Mouse (Mus musculus) liver, embryonic 13.5 days (tissue): Measurements from ENCODE around the gene Aox3. TPM values are rescaled to one million over a fixed set of nuclear protein-coding genes. Genes with fewer than 3 reads are reported as not detected.
A peak's percentile ranks its signal among the peaks of the same experiment; 100 is the strongest.

ENCODE experiments used
- ATAC-seq: fragments of 200-750 bp; cut with Nextera tagmentation; 2 replicates; pipeline ENCODE4 v1.8.0; 2017; ENCODE audit warnings: low read depth, mild to moderate bottlenecking, moderate number of reproducible peaks, moderate library complexity
- DNase-seq: peaks from one replicate; pipeline ENCODE4 v3.0.0; 2022
- H3K27ac ChIP-seq: fragments of 300-500 bp; sonication (generic); 2 replicates; pipeline ENCODE4 v1.5.1; 2015; ENCODE audit warnings: moderate library complexity, mild to moderate bottlenecking, inconsistent platforms
- H3K27me3 ChIP-seq: fragments of 300-500 bp; sonication (generic); 2 replicates; pipeline ENCODE4 v1.6.1; 2015; ENCODE audit warnings: mild to moderate bottlenecking, inconsistent platforms
- H3K36me3 ChIP-seq: fragments of 300-500 bp; sonication (generic); 2 replicates; pipeline ENCODE4 v1.6.1; 2015; ENCODE audit warnings: mild to moderate bottlenecking, inconsistent platforms
- H3K4me1 ChIP-seq: fragments of 300-500 bp; sonication (generic); replicated peaks from 2 replicates; pipeline ENCODE4 v1.6.1; 2015; ENCODE audit warnings: inconsistent platforms
- H3K4me2 ChIP-seq: fragments of 300-500 bp; sonication (generic); 2 replicates; pipeline ENCODE4 v1.6.1; 2015; ENCODE audit warnings: inconsistent platforms, mild to moderate bottlenecking, moderate library complexity
- H3K4me3 ChIP-seq: fragments of 300-500 bp; sonication (generic); replicated peaks from 2 replicates; pipeline ENCODE4 v1.5.1; 2015; ENCODE audit warnings: mild to moderate bottlenecking, inconsistent platforms
- H3K9ac ChIP-seq: fragments of 300-500 bp; sonication (generic); 2 replicates; pipeline ENCODE4 v1.6.1; 2015; ENCODE audit warnings: mild to moderate bottlenecking, inconsistent platforms
- H3K9me3 ChIP-seq: fragments of 300-500 bp; sonication (generic); replicated peaks from 2 replicates; pipeline ENCODE4 v1.6.1; 2016; ENCODE audit warnings: inconsistent platforms
- whole genome bisulfite sequencing: fragments of 180-500 bp; shearing (Covaris S2); methylation state at CpG from one replicate; pipeline ENCODE4 v1.1.7; 2015; ENCODE audit not compliant: insufficient replicate concordance; 5-methylcytosine and 5-hydroxymethylcytosine counted together
- polyA plus RNA-seq: library from polyadenylated mRNA; unstranded; fragments of >200 nt; fragmentation: Nextera tagmentation; extraction: Ambion mirVana; gene quantifications from 2 replicates; pipeline ENCODE4 v1.2.1, GENCODE M21; 2015

The Aox3 gene
- polyA plus RNA-seq, 1 experiment from 2014 or later, result 0.16 TPM

DNA sequence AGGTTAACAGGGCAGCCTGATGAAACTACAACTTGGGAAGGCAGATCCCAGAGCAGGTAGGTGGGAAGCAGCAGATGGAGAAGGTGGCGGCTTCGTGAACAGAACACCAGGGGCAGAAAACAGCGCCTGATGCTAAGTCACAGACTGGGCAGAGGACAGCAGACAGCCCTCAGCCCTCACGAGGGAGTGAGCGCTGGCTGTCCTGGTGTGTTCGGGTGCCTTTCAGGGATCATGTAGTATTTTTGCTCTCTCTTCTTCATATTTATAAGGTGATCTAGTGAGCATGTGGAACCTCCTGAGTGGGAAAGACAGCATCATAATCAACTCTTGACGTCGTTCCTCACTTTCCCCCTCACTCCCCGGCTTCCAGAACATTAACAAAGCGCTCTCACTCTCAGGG lies 33.1 kb downstream of the Aox3 start:
- H3K27ac ChIP-seq, result no peak overlapping the region

DNA sequence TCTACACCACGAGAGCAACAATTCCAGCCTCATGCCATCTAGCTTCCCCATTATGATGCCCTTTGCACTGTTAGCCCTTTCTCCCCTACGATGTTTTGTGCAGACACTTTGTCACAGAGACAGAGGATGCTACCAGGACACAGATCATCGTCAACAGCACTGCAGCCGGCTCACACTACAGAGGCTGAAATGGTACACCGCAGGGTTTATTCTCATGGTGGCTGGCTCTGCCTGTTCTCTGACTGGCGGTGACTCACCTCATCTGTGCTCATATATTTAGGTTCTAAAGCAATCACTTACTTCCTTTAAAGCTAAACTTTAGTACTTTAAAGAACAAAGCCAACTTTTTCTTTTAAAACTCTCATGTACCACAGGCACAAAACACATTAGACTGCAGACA lies 34.8 kb downstream of the Aox3 start:
- H3K4me1 ChIP-seq, result no peaks in the 10 kb centered on the region; the same call in 1 of the 2 replicates
- 66% methylated on average over 6 of the region's 6 CpGs for WGBS
- H3K27ac ChIP-seq, result no peak overlapping the region
- H3K9ac ChIP-seq, result no peak overlapping the region
- no peaks in the 10 kb centered on the region for H3K27me3 ChIP-seq
- no peak overlapping the region for H3K4me3 ChIP-seq
- no peak overlapping the region for H3K4me2 ChIP-seq
- H3K9me3 ChIP-seq, result no peaks in the 10 kb centered on the region
- DNase-seq (no peak), ATAC-seq (no peak)
- H3K36me3 ChIP-seq, result no peaks in the 10 kb centered on the region

More for the DNA sequence above, 33.1 kb downstream of the Aox3 start:
- ATAC-seq, result no peak
- H3K9ac ChIP-seq, result no peak overlapping the region
- no peaks in the 10 kb centered on the region for H3K9me3 ChIP-seq
- no peaks in the 10 kb centered on the region; the same call in 1 of the 2 replicates for H3K4me1 ChIP-seq
- DNase-seq, result no peak
- no peaks in the 10 kb centered on the region for H3K36me3 ChIP-seq
- H3K4me3 ChIP-seq, result no peak overlapping the region
- no peak overlapping the region for H3K4me2 ChIP-seq
- 81% methylated on average over 10 of the region's 10 CpGs for WGBS
- H3K27me3 ChIP-seq, result no peaks in the 10 kb centered on the region

- no peaks in the 10 kb centered on the region for H3K27me3 ChIP-seq
- no peak overlapping the region for H3K9ac ChIP-seq
- no peak overlapping the region for H3K27ac ChIP-seq
- 60% methylated on average over 8 of the region's 8 CpGs for WGBS
- DNase-seq (no peak), ATAC-seq (no peak)
- no peaks in the 10 kb centered on the region for H3K36me3 ChIP-seq
- no peak overlapping the region for H3K4me3 ChIP-seq
- H3K4me1 ChIP-seq, result no peaks in the 10 kb centered on the region
- H3K9me3 ChIP-seq, result no peaks in the 10 kb centered on the region
- no peak overlapping the region for H3K4me2 ChIP-seq
These were observed 39.3 kb downstream of the Aox3 start for GRCm38 (mm10) chr1:58152247-58152646.

DNA sequence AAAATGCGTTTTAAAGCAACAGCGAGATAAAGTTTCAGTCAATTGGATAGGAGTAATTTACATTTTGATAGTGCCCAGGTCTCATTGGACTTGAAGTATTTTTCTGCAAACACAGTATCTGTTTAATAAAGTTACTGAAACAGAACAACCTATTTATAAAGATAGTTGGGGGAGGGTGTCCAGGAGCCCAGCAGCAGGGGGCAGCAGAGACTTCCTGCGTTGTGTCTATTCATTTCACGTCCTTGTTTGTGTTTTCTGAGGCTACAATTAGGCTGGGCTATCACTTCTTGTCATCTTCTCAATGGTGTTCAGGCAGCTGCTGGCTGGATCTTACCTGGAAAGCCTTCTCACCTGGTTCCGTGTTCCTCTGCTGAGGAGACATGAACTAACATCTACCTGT lies 43.8 kb downstream of the Aox3 start:
- H3K27me3 ChIP-seq, result no peaks in the 10 kb centered on the region
- no peak for ATAC-seq
- no peaks in the 10 kb centered on the region for H3K36me3 ChIP-seq
- no peak overlapping the region for H3K4me2 ChIP-seq
- no peaks in the 10 kb centered on the region for H3K4me1 ChIP-seq
- WGBS, result 50% methylated on average over 5 of the region's 5 CpGs
- no peak overlapping the region for H3K9ac ChIP-seq
- no peak overlapping the region for H3K27ac ChIP-seq
- no peaks in the 10 kb centered on the region for H3K9me3 ChIP-seq
- H3K4me3 ChIP-seq, result no peak overlapping the region
- DNase-seq, result peak; percentile 4

DNA sequence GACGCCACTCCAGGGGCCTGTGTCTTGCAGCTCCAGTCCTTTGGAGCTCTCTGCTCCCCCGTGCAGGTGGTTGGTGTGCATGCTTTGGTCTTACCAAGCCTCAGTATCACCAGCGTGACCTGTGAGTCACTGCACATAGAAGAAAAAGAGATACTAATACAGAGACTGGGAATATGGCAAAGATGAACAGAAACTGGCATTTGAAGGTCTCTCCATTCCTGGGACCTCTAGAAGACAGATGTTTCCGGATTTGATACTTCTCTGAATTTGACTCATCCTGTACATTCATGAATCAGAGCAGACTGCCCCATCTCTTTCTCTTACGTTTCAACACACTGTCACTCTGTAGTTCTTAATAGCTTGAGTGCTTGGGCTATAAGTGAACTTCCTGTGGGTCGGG lies 57.0 kb downstream of the Aox3 start:
- H3K36me3 ChIP-seq, result no peaks in the 10 kb centered on the region
- no peak overlapping the region for H3K9ac ChIP-seq
- WGBS, result 56% methylated on average over 6 of the region's 6 CpGs
- H3K27ac ChIP-seq, result no peak overlapping the region
- no peaks in the 10 kb centered on the region for H3K9me3 ChIP-seq
- H3K27me3 ChIP-seq, result no peaks in the 10 kb centered on the region
- H3K4me1 ChIP-seq, result no peaks in the 10 kb centered on the region
- ATAC-seq, result no peak
- no peak overlapping the region for H3K4me3 ChIP-seq
- H3K4me2 ChIP-seq, result no peak overlapping the region
- DNase-seq, result no peak

- Histone ChIP-seq H3K4me1 (no peaks in the 10 kb centered on the region), H3K4me3 (no peak overlapping the region), H3K27me3 (no peaks in the 10 kb centered on the region), H3K4me2 (no peak overlapping the region), H3K36me3 (no peaks in the 10 kb centered on the region), H3K9me3 (no peaks in the 10 kb centered on the region), H3K27ac (no peak overlapping the region), H3K9ac (no peak overlapping the region)
- 42% methylated on average over 5 of the region's 5 CpGs for WGBS
- DNase-seq (no peak), ATAC-seq (no peak)
These were observed 75.7 kb downstream of the Aox3 start for GRCm38 (mm10) chr1:58188514-58189175.

DNA sequence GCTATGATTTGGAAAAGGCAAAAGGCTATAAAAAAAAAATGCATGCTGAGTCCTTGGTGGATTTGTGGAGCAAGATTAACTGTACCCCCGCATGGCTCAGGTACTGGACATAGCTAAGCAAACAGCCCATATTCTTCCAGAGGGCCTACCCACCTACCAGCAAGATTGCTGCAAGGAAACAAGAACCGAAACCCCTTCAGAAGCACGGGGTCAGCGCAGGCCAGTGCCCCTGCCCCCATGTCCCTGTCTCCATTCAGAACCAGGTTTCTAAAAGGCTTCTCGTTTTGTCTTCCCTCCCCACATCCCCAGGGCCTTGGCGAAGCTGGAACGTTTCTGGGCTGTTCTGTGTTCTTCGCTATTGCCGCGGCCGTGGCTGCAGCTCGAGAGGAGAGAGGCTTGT lies 81.4 kb downstream of the Aox3 start:
- H3K4me3 ChIP-seq, result no peak overlapping the region
- H3K9ac ChIP-seq, result no peak overlapping the region
- ATAC-seq, result no peak
- no peaks in the 10 kb centered on the region for H3K36me3 ChIP-seq
- H3K4me2 ChIP-seq, result no peak overlapping the region
- WGBS, result 76% methylated on average over 12 of the region's 12 CpGs
- no peak overlapping the region for H3K27ac ChIP-seq
- DNase-seq, result no peak
- no peaks in the 10 kb centered on the region for H3K9me3 ChIP-seq
- no peaks in the 10 kb centered on the region for H3K4me1 ChIP-seq
- no peaks in the 10 kb centered on the region for H3K27me3 ChIP-seq

GRCm38 (mm10) chr1:58194988-58195387 lies 82.1 kb downstream of the Aox3 start:
- Histone ChIP-seq H3K4me3 (no peak overlapping the region), H3K27ac (no peak overlapping the region), H3K4me1 (no peaks in the 10 kb centered on the region), H3K36me3 (no peaks in the 10 kb centered on the region), H3K9me3 (no peaks in the 10 kb centered on the region), H3K4me2 (peak overlapping the region; percentile 31; the same call in 1 of the 2 replicates), H3K9ac (no peak overlapping the region), H3K27me3 (no peaks in the 10 kb centered on the region)
- 43% methylated on average over 3 of the region's 3 CpGs for WGBS
- ATAC-seq (no peak), DNase-seq (no peak)

GRCm38 (mm10) chr1:58195541-58195940 lies 82.6 kb downstream of the Aox3 start:
- H3K4me1 ChIP-seq, result no peaks in the 10 kb centered on the region
- no peak for ATAC-seq
- peak overlapping the region; percentile 31; the same call in 1 of the 2 replicates for H3K4me2 ChIP-seq
- H3K4me3 ChIP-seq, result no peak overlapping the region
- peak; percentile 1 for DNase-seq
- no peak overlapping the region for H3K27ac ChIP-seq
- no peaks in the 10 kb centered on the region for H3K27me3 ChIP-seq
- WGBS, result 9% methylated on average over 10 of the region's 10 CpGs
- H3K9ac ChIP-seq, result no peak overlapping the region
- no peaks in the 10 kb centered on the region for H3K9me3 ChIP-seq
- no peaks in the 10 kb centered on the region for H3K36me3 ChIP-seq

- H3K36me3 ChIP-seq, result no peaks in the 10 kb centered on the region
- 66% methylated on average over 9 of the region's 9 CpGs for WGBS
- no peaks in the 10 kb centered on the region for H3K27me3 ChIP-seq
- no peaks in the 10 kb centered on the region for H3K9me3 ChIP-seq
- no peaks in the 10 kb centered on the region for H3K4me1 ChIP-seq
- no peak overlapping the region for H3K4me3 ChIP-seq
- H3K4me2 ChIP-seq, result no peak overlapping the region
- H3K9ac ChIP-seq, result no peak overlapping the region
- no peak for DNase-seq
- no peak overlapping the region for H3K27ac ChIP-seq
- no peak for ATAC-seq
These were observed 84.1 kb downstream of the Aox3 start for GRCm38 (mm10) chr1:58197023-58197422.

- Histone ChIP-seq H3K4me2 (no peak overlapping the region), H3K4me1 (no peaks in the 10 kb centered on the region), H3K4me3 (no peak overlapping the region), H3K36me3 (no peaks in the 10 kb centered on the region), H3K27ac (no peak overlapping the region), H3K9ac (no peak overlapping the region), H3K27me3 (no peaks in the 10 kb centered on the region), H3K9me3 (no peaks in the 10 kb centered on the region)
- ATAC-seq (no peak), DNase-seq (no peak)
- 55% methylated on average over 4 of the region's 4 CpGs for WGBS
These were observed 85.5 kb downstream of the Aox3 start for GRCm38 (mm10) chr1:58198386-58198785.

DNA sequence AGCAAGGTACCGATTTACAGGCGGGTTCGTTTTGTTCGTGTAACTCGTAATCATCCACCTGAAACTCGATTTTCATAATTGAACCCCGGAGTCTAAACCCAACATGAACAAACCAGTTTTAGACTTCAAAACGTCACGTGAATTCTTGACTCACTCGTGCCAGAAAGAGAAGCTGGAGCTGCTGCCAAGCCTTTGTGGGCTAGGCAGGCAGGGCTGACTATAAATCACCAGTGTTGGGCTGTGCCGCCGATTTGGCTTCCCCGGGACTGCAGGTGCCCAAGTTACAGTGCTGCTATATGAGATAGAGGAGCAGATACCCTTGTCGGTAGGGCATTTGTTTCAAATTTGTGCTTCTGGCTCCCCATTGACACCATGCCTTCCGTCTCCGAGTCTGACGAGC lies 97.3 kb downstream of the Aox3 start, which contains the start of gene Aox4:
TSS of gene Aox4 (plus strand) at position 195 of the 400 bp plus-strand sequence.
- H3K4me3 ChIP-seq, result no peak within 1 kb of the TSS
- H3K4me2 ChIP-seq, result no peak within 1 kb of the TSS
- H3K9ac ChIP-seq, result no peak within 1 kb of the TSS
- H3K27me3 ChIP-seq, result no peaks in the 10 kb centered on the region
- no peaks in the 10 kb centered on the region for H3K9me3 ChIP-seq
- no peaks in the 10 kb centered on the region for H3K36me3 ChIP-seq
- WGBS, result 65% methylated on average over 17 of the region's 17 CpGs
- ATAC-seq (no peak), DNase-seq (no peak)
- H3K4me1 ChIP-seq, result no peaks in the 10 kb centered on the region
- no peak within 1 kb of the TSS for H3K27ac ChIP-seq
